Mouse (Mus musculus): Measurements from ENCODE around the gene Ganc.

The Ganc gene

DNA sequence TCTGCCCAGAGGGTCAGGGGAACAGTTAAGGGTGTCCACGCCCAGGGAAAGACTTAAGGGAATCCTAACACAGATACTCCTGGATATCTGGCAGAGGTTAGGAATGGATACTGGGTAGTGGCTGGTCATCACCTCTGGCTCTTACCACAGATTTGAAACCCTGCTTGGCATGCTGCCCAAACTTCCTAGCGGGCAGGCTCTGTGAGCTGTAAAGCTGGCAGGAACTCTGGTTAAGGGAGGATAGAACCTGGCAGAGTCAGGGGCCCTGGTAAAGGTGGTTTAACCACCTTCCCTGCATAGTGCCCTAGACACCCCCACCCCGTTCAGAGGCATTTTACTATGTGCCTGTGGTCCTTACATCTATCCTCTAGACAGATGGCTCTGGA is 98.9 kb downstream of the Ganc start:
- DNase-seq: no peak

DNA sequence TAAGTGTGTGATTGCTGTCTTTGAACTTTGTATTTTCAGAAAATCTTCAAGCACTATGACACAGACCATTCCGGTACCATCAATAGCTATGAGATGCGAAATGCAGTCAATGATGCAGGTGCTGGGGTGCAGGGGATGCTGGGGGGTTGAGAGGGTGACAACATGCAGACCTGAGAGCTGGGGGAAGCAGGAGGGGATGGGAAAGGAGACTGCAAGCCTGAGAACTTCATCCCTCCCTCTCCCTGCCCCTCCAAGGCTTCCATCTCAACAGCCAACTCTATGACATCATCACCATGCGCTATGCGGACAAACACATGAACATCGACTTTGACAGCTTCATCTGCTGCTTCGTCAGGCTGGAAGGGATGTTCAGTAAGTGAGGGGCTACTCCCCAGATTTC is 99.4 kb downstream of the Ganc start:
- no peak for DNase-seq

DNA sequence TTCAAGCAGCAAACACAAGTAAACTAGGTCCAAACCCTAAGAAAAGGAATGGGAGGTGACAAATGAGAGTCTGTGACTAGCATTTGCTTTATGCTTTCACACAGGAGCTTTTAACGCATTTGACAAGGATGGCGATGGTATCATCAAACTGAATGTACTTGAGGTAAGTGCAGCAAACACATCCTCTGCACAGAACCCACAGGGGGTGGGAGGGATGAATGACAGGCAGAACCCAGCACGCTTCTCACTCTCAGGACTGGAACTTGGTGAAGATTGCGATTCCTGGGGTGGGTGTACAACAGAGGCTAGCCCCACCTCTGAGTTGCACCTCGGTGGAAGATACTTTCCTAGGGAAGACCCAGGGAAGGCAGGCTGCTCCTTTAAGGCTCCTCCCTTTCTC is 100.3 kb downstream of the Ganc start:
- DNase-seq: no peak

Measured in layer of hippocampus, adult 9-11 months (tissue).